Mouse (Mus musculus) inflammation-experienced regulatory T-cells (primary cell): Measurements from ENCODE around the gene C8a. TPM values are rescaled to one million over a fixed set of nuclear protein-coding genes. Genes with fewer than 3 reads are reported as not detected.

Source experiments
- polyA plus RNA-seq, 2 experiments: library from polyadenylated mRNA; unstranded; fragments of 100-300 nt; shearing (Covaris generic); gene quantifications; one replicate each; pipeline ENCODE4 v1.2.1; 2017

C8a gene
- polyA plus RNA-seq: under 1 TPM in 1 of 2 experiments, not detected in 1; 0.13 TPM

DNA sequence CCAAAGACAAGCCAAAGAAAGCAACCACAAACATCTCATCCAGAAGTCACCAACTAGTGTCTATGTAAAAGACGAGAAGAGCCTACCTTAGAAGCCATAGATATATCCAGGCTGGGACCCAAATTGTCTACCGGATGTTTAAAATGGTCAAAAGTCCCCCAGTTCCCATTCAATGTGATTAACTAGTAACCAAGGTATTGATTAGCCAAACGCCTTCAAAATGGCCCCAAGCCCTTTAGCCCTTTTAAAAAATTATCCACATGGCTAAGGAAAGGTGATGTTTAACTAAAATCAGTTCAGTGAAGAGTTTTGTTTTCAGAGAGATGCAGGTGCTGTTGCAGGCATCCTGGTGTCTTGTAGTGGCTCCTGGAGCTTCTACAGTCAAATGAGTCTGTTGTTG, at the start of gene C8a:
Gene C8a, minus strand, starts transcription at position 76 of the 400 bp plus-strand sequence.

DNA sequence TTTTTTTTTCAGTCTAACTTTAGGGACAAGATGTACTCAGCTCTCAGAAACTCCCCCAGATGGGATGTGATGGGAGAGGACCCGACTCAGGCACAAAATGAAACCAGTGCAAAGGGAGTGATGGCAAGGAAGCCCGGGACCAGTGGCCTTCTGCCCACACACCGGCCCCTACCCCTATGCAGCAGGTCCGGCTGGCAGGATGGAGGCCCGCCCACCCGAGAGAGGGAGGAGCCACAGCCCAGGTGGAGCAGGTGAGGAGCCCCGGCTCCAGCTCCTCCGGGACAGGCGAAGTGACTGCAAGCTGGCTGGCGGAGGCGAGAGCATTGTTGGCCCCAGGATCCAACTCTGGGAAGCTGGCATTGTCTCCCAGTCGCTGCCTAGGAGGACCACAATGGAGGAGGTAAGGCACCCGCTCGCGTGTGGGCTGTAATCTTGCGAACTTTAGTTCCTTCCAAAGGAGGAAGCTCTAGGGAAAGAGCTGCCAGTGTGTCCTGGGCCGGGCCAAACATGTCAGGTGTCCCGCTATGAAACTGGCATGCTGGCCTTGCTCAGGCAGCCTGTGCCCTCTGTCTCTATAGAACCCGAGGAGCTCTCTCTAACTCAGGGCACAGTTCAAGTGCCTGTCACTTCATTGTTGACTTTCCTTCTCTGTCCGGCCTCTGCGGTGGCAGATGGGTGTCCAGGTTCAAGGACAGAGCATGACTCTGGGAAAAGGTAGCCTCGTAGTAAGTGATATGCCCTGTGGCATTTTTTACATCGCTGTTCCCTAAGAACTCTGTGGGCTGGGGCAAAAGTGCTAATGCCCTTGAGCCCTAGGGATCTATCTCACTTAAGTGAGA, 37.3 kb upstream of the C8a start, which contains the start of gene Fyb2:
Gene Fyb2, plus strand, starts transcription at position 166 of the 839 bp plus-strand sequence.

DNA sequence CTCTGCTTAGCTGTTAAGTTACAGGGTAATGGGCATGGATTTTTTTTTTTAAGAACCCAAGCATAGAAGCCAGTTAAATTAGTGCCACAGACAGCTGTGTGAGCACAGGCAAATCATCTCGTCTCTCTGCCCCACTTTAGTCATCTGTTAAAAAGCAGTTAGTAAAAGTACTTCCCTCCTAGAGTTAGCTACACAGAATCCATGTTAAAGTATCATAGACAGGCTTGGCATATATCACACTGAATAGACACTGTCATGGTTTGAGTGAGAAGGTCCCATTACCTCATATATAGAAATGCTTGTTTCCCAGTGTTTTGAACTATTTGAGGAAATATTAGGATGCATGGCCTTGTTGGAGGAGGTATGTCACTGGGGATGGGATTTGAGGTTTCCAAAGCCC, 19.2 kb downstream of the C8a start, which contains the start of gene Gm17662:
Gene Gm17662, plus strand, starts transcription at position 301 of the 400 bp plus-strand sequence.

DNA sequence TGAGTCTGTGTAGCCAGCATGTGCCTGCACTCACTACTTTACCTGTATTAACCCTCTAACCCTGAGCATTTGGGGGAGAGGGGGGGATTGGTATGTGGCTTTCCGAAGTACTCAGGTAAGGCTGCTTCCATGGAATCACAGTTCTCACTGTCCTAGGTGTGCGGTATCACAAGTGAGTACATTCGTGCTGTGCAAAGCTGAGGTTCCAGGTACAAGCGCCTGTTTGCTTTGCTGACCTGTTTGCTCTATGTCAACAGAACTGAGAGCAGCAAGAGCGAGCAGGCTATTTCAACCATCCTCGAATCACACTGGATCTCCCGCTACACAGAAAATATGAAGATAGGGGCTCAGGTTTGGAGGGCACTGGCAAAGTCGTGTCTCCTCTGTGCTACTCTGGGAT, 110.1 kb downstream of the C8a start, which contains the start of gene C8b:
Gene C8b, plus strand, starts transcription at position 253 of the 400 bp plus-strand sequence.

Other genes starting within 250 kb of the C8a start
- under 1 TPM in 1 of 2 experiments, not detected in 1; 0.49 TPM for gene C8b, start 110.1 kb downstream of the C8a start, polyA plus RNA-seq
- gene Gm17662, start 19.1 kb downstream of the C8a start, polyA plus RNA-seq: not detected
- under 1 TPM; 0.07 to 0.23 TPM for gene Fyb2, start 37.1 kb upstream of the C8a start, polyA plus RNA-seq
- under 1 TPM; 0.19 to 0.24 TPM for gene Prkaa2, start 233.5 kb upstream of the C8a start, polyA plus RNA-seq